Comparison of ENCODE assay signal across 8 mouse cellular contexts in the genomic region with DNA sequence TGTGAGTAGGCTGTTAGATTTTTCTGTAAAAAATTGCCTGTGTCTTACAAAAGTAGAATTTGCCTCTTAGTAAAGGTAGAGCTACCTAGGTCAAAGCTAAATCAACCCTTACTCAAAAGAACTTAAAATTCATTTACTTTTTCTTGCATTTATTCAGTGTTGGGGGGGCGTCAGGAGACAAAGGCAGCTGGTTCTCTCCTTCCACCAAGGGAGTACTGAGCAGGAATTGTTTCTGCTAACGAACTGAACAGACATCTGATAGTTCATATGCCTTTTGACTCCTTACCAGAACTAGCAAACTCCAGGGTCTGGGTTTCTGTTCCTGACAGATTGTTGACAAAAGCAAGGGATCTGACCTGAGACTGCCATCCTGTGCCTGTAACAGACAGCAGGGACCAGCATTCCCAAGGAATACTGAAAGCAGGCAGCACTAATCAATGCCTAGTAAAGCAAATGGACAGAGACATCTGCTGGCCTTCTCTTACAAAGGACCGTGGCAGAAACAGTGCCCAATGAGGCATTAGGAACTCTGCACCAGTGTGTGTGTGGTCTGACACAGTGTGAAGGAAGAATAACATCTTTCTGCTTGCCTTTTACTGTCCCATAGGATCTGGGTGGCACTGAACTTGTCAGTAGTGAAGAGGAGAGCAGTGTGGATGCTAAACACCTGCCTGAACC.
DNase-seq lines count a peak whose midpoint lies in the region; ATAC-seq lines count a peak whose summit lies in the region.

No protein-coding gene starts in this region.

- no peak overlapping the region for H3K4me3 ChIP-seq in midbrain, embryonic 12.5 days

- peaks cover 5% of the 10 kb centered on the region for H3K4me1 ChIP-seq in midbrain, embryonic 12.5 days

- ATAC-seq in frontal cortex, adult (ENCODE audit: low TSS enrichment): peak; percentile 78
- peak; percentile 75 for ATAC-seq in midbrain, embryonic 12.5 days (ENCODE audit: low FRiP score, low read depth)
- no peak for ATAC-seq in cerebellum, adult (ENCODE audit: insufficient number of reproducible peaks, low FRiP score, low TSS enrichment)

- H3K36me3 ChIP-seq in midbrain, embryonic 12.5 days: no peaks in the 10 kb centered on the region

- no peaks in the 10 kb centered on the region for H3K27me3 ChIP-seq in midbrain, embryonic 12.5 days

- DNase-seq in frontal cortex, postnatal 25 days (ENCODE audit: low spot score in 2 of 2): no peak
- peak; percentile 8 for DNase-seq in right cerebral cortex, adult 18-20 months
- no peak for DNase-seq in right cerebral cortex, postnatal 14 days
- no peak for DNase-seq in spleen, postnatal 4 days (ENCODE audit: low spot score in 2 of 2)
- DNase-seq in natural killer cell, adult 2 months (ENCODE audit: low spot score in 2 of 2): no peak

- H3K9me3 ChIP-seq in midbrain, embryonic 12.5 days: no peaks in the 10 kb centered on the region

- H3K4me2 ChIP-seq in midbrain, embryonic 12.5 days (replicated peaks): no peak overlapping the region

- no peak overlapping the region for H3K27ac ChIP-seq in midbrain, embryonic 12.5 days (replicated peaks)

- WGBS in midbrain, embryonic 12.5 days: 44% methylated on average over 3 of the region's 3 CpGs

- no peak overlapping the region for H3K9ac ChIP-seq in midbrain, embryonic 12.5 days (replicated peaks)
